Mouse (Mus musculus) thymus, adult 2 months (tissue): ENCODE measurements around the gene Dnajb2.

Experiments
- CTCF ChIP-seq: fragments of 200-500 bp; IDR thresholded peaks from 2 replicates; pipeline ENCODE4 v1.5.1; 2012; ENCODE audit warnings: mild to moderate bottlenecking, control low read depth, low read length, moderate library complexity, borderline replicate concordance; ENCODE audit not compliant: control insufficient read depth, poor library complexity, insufficient read depth; ENCODE audit errors: extremely low read depth
- POLR2A ChIP-seq: fragments of 200-500 bp; IDR thresholded peaks from 2 replicates; pipeline ENCODE4 v1.6.1; 2012; ENCODE audit warnings: mild to moderate bottlenecking, low read length, control low read depth, moderate library complexity; ENCODE audit not compliant: control insufficient read depth, poor library complexity, insufficient read depth; ENCODE audit errors: extremely low read depth

DNA sequence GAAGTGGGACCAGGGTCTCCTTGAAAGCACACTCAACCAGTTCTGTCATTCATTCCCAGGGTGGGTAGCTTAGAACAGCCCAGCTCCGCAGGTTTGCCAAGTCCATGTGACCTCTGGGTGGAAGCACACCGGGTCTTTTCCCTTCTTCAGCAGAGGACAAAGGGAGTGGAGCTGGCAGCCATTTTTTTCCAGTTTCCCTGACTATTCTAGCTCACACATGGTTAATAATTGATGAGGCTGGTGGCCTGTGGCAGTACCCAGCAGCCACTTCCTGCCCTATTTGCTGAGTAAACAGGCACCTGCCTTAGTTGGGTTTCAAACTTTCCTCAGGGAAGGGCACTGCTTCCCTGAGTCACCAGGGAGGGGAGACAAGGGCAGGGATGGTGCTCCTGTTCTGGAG lies 21.8 kb upstream of the Dnajb2 start:
- TF ChIP-seq POLR2A: no peak
- no peak for TF ChIP-seq CTCF
